Mouse (Mus musculus): ENCODE measurements around the gene Dpf3.

Dpf3 gene

GRCm38 (mm10) chr12:83211146-83211822 lies 276.2 kb downstream of the Dpf3 start:
- DNase-seq (ENCODE audit: low spot score in 2 of 2): no peak

- DNase-seq (ENCODE audit: low spot score in 2 of 2): no peak
Measured at GRCm38 (mm10) chr12:83210735-83211134, 276.8 kb downstream of the Dpf3 start.

- no peak for DNase-seq (ENCODE audit: low spot score in 2 of 2)
Measured at GRCm38 (mm10) chr12:83210294-83210693, 277.2 kb downstream of the Dpf3 start.

GRCm38 (mm10) chr12:83209461-83209860 lies 278.1 kb downstream of the Dpf3 start:
- DNase-seq (ENCODE audit: low spot score in 2 of 2): no peak

GRCm38 (mm10) chr12:83208841-83209240 lies 278.7 kb downstream of the Dpf3 start:
- DNase-seq (ENCODE audit: low spot score in 2 of 2): no peak

DNA sequence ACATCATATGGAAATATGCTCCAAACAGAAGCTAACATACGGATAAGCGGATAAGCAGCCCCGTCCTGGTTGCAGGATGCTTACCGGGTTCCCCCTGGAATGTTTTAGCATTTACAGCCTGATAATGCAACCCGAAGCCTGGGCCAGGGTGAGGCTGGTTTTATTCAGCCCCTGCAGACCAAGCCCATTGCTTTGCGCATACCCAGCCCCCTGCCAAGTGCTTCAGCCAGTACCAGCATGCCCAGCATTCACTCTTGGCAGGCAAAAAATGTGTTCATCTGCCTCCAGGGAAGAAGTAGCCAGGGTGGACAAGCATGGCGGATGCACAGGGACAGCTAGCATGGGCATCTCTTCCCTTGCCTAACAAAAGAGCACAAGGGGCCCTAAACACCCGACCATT lies 279.5 kb downstream of the Dpf3 start:
- no peak for DNase-seq (ENCODE audit: low spot score in 2 of 2)

DNA sequence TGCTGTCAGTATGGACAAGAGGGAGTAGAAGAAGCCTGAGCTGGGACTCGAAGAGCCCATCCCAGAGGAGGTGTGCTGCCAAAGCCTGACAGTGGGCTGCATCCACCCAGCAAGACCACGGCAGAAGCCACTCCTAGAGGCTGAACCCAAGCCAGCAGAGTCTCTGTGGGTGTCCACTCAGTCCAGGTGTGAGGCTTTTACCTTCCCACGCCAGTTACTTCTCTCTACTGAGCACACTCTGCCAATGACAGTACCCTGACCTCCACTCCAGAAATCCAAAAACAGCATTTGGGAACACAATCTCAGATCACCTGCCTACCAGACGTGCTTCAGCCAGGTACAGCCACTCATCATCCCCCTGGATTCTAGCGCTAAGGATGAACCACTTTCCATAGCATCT lies 280.0 kb downstream of the Dpf3 start:
- no peak for DNase-seq (ENCODE audit: low spot score in 2 of 2)

DNA sequence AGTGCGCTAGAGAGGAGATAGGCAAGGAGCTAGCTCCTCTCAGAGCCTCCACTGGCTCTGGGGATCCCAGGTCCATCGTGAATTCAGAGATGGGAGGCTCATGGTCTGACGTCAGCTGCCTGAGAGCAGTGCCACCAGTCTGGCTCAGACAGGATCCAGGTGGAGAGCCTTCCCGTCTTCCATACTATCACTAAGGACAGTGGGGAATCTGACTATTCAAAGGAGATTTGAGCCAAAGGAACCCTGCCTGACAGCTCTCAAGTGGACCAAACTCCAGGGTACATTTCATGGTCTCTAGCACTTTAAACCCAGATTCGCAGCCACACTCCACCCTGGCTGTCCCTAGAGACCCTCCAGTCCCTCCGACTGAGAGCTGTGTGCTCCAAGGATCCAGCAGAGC lies 280.6 kb downstream of the Dpf3 start:
- no peak for DNase-seq (ENCODE audit: low spot score in 2 of 2)

GRCm38 (mm10) chr12:83204361-83204760 lies 283.2 kb downstream of the Dpf3 start:
- DNase-seq (ENCODE audit: low spot score in 2 of 2): no peak

GRCm38 (mm10) chr12:83201674-83202073 lies 285.8 kb downstream of the Dpf3 start:
- no peak for DNase-seq (ENCODE audit: low spot score in 2 of 2)

DNA sequence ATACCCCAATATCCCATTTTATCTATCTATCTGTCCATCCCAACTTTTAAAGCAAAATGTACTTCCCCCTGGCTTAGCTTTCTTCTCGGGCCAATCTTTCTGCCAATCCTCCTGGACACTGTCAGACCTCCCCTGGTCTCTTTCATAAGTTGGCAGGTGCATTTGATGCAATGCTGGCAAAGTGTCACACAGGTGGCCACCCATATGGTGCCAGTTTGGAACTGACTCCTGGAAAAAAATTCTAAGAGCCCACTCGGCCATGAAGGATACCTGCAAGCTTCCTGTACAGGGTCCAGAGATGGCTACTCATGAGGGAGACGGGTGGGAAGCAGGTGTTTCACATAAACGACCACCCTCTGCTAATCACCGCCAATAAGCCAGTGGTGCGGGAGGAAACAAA lies 307.0 kb downstream of the Dpf3 start:
- no peak for DNase-seq (ENCODE audit: low spot score in 2 of 2)

GRCm38 (mm10) chr12:83179860-83180259 lies 307.7 kb downstream of the Dpf3 start:
- no peak for DNase-seq (ENCODE audit: low spot score in 2 of 2)

GRCm38 (mm10) chr12:83178770-83179169 lies 308.7 kb downstream of the Dpf3 start:
- no peak for DNase-seq (ENCODE audit: low spot score in 2 of 2)

GRCm38 (mm10) chr12:83169495-83170209 lies 317.9 kb downstream of the Dpf3 start:
- DNase-seq (ENCODE audit: low spot score in 2 of 2): peak; percentile 47 to 53

DNA sequence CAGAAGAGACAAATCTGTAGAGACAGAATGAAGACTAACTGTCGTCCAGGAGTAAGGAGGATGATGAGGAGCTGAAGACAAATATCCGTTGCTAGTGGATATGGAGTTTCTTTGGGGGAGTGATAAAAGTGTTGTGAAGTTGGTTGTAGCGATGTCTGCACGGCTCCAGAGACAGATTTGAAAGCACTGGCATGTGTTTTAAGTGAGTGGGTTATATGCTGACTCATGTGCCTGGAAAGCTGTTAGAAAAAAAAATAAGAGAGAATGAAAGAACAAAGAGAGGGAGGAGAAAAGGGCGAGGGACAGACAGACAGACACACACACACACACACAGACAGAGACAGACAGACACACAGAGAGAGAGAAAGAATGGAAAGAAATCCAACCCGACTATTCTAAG lies 319.2 kb downstream of the Dpf3 start:
- peak; percentile 51 to 60 for DNase-seq (ENCODE audit: low spot score in 2 of 2)

GRCm38 (mm10) chr12:83165058-83165457 lies 322.5 kb downstream of the Dpf3 start:
- no peak for DNase-seq (ENCODE audit: low spot score in 2 of 2)

Data from frontal cortex, postnatal 36 days (tissue).